Mouse (Mus musculus): Measurements from ENCODE around the gene Mmp23. TPM values are rescaled to one million over a fixed set of nuclear protein-coding genes. Genes with fewer than 3 reads are reported as not detected.

The Mmp23 gene
- polyA plus RNA-seq, 1 experiment, result 0.09 TPM

DNA sequence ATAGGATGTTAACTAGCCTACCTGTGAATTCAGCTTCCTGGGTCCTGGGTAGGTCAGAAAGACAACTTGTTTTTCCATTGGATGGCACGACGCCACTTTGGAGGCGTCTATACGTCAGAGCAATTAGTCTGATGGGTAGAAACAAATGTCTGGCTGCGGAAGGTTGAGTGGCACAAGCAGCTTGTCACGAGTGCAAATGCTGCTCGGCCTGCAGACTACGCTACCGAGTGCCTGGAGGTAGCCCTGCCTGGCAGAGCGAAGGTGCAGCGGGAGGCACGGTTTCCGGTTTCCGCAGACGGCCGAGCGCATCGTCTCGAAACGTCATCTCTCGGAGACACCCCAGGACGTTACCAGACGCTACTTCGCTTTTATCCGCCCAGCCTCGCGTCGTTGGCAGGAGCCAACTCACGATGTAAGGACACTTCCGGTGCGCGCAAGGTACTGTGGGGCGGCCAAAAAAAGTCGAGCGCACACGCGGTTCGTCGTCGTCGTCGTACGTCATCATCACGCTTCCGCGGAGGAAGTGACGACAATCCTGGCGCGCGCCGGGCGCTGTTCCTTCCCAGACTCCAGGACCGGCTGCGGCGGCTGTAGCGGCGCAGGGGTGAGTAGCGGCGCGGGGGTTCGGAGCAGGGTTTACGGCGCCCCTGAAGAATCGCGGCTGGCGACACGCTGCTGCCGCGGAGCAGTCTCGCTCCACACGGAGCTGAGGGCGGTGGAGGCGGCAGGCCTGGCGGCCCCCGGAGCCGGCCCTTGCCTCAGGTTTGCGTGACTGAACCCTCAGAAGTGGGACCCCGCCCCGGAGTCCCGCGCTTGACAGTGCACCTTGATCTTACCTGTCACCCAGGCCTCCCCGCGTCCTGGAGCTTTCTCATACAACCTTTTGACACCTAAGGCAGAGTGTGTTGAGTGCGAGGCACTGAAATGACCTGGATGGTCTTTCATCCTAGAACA, 28.6 kb downstream of the Mmp23 start, which contains the start of gene Cdk11b:
Gene Cdk11b, plus strand, starts transcription at position 517 of the 954 bp plus-strand sequence.
- TF ChIP-seq GATA1 (IDR thresholded peaks at IDR 0.05; ENCODE audit: low read length), result no peak

DNA sequence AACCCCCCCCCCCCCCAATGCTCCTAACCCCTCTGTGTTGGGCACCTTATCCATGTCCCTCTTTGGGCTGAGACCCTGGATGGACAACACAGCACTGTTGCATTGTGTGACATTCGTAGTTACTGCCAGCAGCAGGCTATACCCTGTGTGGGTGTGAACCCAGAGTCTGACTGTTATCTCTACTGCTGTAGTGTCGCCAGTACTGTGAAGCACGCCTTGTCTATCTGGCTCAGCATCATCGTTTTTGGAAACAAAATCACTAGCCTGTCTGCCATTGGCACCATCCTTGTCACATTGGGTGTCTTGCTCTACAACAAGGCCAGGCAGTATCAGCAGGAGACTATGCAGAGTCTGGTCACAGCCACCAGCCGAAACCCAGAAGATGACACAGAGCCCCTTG, 34.9 kb downstream of the Mmp23 start:
- TF ChIP-seq GATA1 (IDR thresholded peaks at IDR 0.05; ENCODE audit: low read length), result no peak

GRCm38 (mm10) chr4:155613264-155613663, 39.9 kb downstream of the Mmp23 start:
- no peak for TF ChIP-seq GATA1 (IDR thresholded peaks at IDR 0.05; ENCODE audit: low read length)

DNA sequence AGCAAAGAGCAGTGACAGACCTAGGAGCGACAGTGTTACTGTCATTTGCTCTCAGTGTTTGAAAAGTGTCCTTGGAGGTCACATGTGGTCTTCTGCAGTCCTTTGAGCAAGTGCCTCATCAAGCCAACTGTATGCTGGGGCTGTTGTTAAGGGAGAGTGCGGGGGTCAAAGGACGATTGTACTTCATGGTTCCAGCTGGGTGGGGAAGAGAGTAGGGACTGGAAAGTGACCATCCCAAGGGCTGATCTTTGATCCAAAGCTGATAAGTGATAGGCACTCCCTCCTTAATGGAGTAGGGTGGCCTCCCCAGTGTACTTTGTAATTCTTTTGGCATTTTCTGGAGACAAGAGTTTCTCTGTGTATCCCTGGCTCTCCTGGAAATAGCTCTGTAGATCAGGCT, 41.3 kb downstream of the Mmp23 start:
- TF ChIP-seq GATA1 (IDR thresholded peaks at IDR 0.05; ENCODE audit: low read length), result no peak

- no peak for TF ChIP-seq GATA1 (IDR thresholded peaks at IDR 0.05; ENCODE audit: low read length)
These were observed 46.4 kb downstream of the Mmp23 start for GRCm38 (mm10) chr4:155606825-155607224.

DNA sequence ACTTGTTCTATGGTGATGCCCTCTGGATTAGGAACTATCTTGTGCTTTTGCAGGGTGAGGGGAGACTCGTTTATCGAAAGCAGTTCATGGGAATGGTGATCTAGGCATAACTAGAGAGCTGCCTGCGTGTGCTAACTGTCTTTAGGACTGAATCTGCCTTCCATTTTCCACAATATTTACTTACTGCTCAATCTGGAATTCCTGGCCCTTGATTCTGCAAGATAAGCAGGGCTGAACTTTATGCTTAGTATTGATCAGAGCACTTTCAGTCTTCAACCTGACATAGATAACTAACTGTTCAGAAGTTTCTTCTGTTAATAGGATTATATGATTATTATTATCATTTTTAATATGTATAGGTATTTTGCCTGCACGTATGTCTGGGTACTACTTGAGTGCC, 48.1 kb downstream of the Mmp23 start:
- no peak for TF ChIP-seq GATA1 (IDR thresholded peaks at IDR 0.05; ENCODE audit: low read length)

- no peak for TF ChIP-seq GATA1 (IDR thresholded peaks at IDR 0.05; ENCODE audit: low read length)
These were observed 49.4 kb downstream of the Mmp23 start for GRCm38 (mm10) chr4:155603801-155604200.

GRCm38 (mm10) chr4:155602753-155603152, 50.4 kb downstream of the Mmp23 start:
- TF ChIP-seq GATA1 (IDR thresholded peaks at IDR 0.05; ENCODE audit: low read length), result no peak

DNA sequence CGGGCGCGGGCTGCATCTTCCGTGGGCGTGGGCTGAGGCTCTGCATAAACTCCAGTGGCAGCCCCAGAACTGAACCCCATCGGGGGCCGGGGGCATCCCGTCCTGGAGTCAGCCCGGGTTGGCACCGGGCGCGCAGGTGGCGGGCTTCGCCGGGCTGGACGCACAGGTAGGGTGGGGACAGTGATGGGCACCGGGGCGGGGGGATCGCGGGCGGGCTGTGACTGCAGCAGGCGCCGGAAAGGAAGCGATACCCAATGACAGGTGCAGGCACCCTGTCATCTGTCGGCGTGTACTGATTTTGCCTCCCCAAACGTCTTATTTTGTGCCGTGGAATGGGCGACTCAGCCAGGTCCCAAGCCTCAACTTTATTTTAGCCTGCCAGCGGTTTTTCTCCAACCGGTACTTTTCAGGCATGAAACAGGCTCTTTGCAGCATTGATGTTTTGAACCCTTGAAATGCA, 51.2 kb downstream of the Mmp23 start:
- no peak for TF ChIP-seq GATA1 (IDR thresholded peaks at IDR 0.05; ENCODE audit: low read length)

DNA sequence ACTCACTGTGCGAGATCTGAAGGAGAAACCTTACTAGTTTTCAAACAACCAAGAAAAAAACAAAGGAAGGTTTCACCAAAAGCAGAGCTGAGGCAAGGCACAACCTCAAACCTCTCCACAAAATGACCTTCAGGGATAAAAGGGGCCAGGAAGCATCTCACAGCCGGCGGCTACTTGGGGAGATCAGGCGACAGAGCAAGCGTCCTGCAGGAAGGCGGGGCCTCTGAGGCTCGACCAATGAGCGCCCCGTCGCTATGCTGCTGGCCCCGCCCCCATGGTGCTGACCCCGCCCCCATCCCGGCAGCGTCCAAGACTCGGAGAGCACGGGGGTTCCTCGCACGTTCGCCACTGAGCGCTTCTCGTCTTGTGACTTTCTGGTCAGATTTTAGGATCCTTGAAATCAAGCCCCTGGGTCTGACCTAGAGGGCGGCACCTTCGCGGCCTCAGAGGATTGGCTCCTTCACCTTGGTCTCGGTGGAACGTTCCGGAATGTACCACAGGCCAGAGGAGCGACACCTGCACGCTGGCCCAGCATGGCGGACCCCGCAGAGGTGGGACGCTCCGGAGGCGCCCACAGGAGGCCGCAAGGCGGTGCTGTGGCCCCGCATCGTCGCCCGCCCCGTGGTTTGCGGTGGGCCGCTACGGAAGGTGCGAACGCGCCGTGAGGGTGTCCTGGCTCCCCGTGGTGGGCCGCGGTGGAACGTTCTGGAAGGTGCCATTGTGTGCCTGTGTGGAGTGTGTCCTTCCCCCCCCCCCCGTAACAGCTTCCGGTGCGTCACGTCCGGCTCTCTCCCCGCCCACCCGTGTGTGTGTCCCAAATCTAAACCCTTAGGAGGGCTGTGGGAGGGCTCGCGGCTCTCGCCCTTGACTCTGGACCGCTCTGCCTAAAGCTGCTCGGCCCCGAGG, 51.8 kb downstream of the Mmp23 start, which contains the start of gene Slc35e2:
Gene Slc35e2, plus strand, starts transcription at position 326 of the 906 bp plus-strand sequence.
- no peak for TF ChIP-seq GATA1 (IDR thresholded peaks at IDR 0.05; ENCODE audit: low read length)

Other genes with a start within 250 kb of the Mmp23 start
- not detected in 2 replicates for gene Cfap74, start 244.2 kb downstream of the Mmp23 start, polyA plus RNA-seq (2012)
- gene Tmem52, start 184.3 kb downstream of the Mmp23 start, polyA plus RNA-seq (2012), result not detected in 2 replicates
- 30.2 and 42.8 TPM in 2 replicates for gene Gnb1, start 162.0 kb downstream of the Mmp23 start, polyA plus RNA-seq (2012)
- gene Nadk, start 91.0 kb downstream of the Mmp23 start, polyA plus RNA-seq (2012), result 69.0 and 74.8 TPM in 2 replicates
- gene Slc35e2, start 52.0 kb downstream of the Mmp23 start, polyA plus RNA-seq (2012), result 2.6 TPM in 2 replicates
- 112 and 114 TPM in 2 replicates for gene Cdk11b, start 28.5 kb downstream of the Mmp23 start, polyA plus RNA-seq (2012)
- not detected in 2 replicates for gene Gm10563, start 8.0 kb downstream of the Mmp23 start, polyA plus RNA-seq (2012)
- gene Mib2, start 15.8 kb upstream of the Mmp23 start, polyA plus RNA-seq (2012), result 32.9 and 34.2 TPM in 2 replicates
- gene Fndc10, start 41.0 kb upstream of the Mmp23 start, polyA plus RNA-seq (2012), result not detected in 2 replicates
- 50.1 and 52.0 TPM in 2 replicates for gene Ssu72, start 51.4 kb upstream of the Mmp23 start, polyA plus RNA-seq (2012)
- gene Tmem240, start 81.4 kb upstream of the Mmp23 start, polyA plus RNA-seq (2012), result 0.73 and 0.79 TPM in 2 replicates
- gene Atad3a, start 107.7 kb upstream of the Mmp23 start, polyA plus RNA-seq (2012), result 83.6 and 88.5 TPM in 2 replicates
- gene Vwa1, start 121.3 kb upstream of the Mmp23 start, polyA plus RNA-seq (2012), result 0.16 and 0.17 TPM in 2 replicates
- 0.02 and 0.06 TPM in 2 replicates for gene Tmem88b, start 132.5 kb upstream of the Mmp23 start, polyA plus RNA-seq (2012)
- gene Ankrd65, start 137.1 kb upstream of the Mmp23 start, polyA plus RNA-seq (2012), result not detected in 2 replicates
- 21.2 and 27.9 TPM in 2 replicates for gene Mrpl20, start 149.5 kb upstream of the Mmp23 start, polyA plus RNA-seq (2012)
- gene Ccnl2, start 159.1 kb upstream of the Mmp23 start, polyA plus RNA-seq (2012), result 41.7 and 52.9 TPM in 2 replicates
- 258 and 358 TPM in 2 replicates for gene Aurkaip1, start 177.9 kb upstream of the Mmp23 start, polyA plus RNA-seq (2012)
- 0.04 and 0.12 TPM in 2 replicates for gene Mxra8, start 186.3 kb upstream of the Mmp23 start, polyA plus RNA-seq (2012)
- 78.6 and 89.0 TPM in 2 replicates for gene Dvl1, start 194.0 kb upstream of the Mmp23 start, polyA plus RNA-seq (2012)
- 0.02 and 0.03 TPM in 2 replicates for gene Tas1r3, start 210.0 kb upstream of the Mmp23 start, polyA plus RNA-seq (2012)
- 1.7 and 8.0 TPM in 2 replicates for gene Cptp, start 216.1 kb upstream of the Mmp23 start, polyA plus RNA-seq (2012)
- 22.3 and 26.6 TPM in 2 replicates for gene Ints11, start 216.2 kb upstream of the Mmp23 start, polyA plus RNA-seq (2012)
- gene Pusl1, start 238.4 kb upstream of the Mmp23 start, polyA plus RNA-seq (2012), result 266 and 325 TPM in 2 replicates
- gene Acap3, start 238.4 kb upstream of the Mmp23 start, polyA plus RNA-seq (2012), result 37.5 and 47.6 TPM in 2 replicates

All from G1E-ER4 (cell line).